Mouse (Mus musculus) T-helper 1 cell (primary cell): ENCODE measurements at regions not wholly inside any gene's neighbourhood (a gene's known extent, or its start where the extent isn't known, plus 50 kb on each side); places are given as distances from the start of the nearest gene placed in this dataset.

ENCODE experiments used
- in situ Hi-C: fragments of 300-600 bp; cut with MboI, MseI; formaldehyde crosslinking; loops from one replicate; pipeline ENCODE4 v1.15.1; 2025; ENCODE audit warnings: high pct_unique_total_duplicates

- in situ Hi-C loops, result no loop called here
These were observed 411.9 kb upstream of the Mgat4c start for GRCm38 (mm10) chr10:101269371-101269770.

DNA sequence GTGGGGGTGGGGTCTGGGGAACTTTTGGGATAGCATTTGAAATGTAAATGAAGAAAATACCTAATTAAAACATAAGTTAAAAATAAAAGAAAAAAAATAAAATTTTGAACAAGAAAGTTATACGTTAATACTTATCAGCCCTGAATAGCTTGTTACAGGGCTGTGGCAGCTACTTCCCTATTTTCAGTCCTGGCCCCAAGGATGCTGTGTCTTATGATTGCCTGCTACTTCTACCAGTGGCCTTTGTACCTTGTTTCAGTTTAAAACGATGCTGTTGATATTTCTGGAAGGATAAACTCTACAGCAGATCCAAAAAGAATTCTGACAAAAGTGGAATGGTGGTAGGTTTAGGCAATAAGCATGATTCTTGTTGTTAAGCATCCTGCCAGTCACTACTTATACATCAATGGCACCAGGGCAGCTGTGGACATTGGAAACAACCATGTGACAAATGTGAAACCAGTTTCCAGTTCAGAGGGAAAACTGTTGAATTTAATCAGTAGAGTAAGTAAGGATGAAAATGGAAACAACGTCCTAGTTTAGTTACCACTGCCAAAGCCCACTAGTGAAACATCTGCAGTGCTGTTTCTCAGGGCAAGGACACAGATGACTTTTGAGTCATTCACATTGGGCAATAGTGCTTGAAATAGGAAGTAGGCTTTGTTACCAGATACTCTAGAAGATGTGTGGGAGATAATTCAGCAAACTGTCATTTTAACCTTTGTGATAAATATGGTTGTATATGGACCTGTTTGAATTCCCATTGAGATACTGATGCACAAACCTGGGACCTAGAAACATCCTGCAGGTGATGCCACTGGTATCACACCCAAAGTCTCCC is 409.6 kb upstream of the Mgat4c start:
- in situ Hi-C loops, result no loop called here

- in situ Hi-C loops, result no loop called here
These were observed 393.2 kb upstream of the Mgat4c start for GRCm38 (mm10) chr10:101288082-101288481.

GRCm38 (mm10) chr10:101302138-101302780 is 379.0 kb upstream of the Mgat4c start:
- in situ Hi-C loops, result loop anchor here (25.0 kb wide), 1 partner anchor 1640 kb away; no protein-coding TSS in a partner anchor

DNA sequence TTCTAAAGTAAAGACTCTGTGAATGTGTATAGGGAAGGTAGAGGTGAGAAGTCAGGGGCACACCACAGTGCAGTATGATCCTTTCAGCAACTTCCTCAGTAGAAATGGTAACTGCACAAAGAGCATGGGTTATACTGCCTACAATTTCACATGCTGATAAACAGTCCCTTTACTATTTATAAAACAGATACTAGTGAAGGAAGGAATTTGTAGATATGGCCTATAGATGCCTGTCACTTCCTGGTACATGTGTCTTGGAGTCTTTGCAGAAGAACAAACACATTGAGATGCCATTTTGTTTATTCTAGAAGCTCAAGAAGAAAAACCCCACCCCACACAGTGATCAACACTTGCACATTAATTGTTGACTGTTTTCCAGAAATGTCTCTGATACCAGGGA is 377.2 kb upstream of the Mgat4c start:
- in situ Hi-C loops, result loop anchor here (25.0 kb wide), 1 partner anchor 1642 kb away; no protein-coding TSS in a partner anchor

- in situ Hi-C loops, result loop anchor here (25.0 kb wide), 1 partner anchor 1654 kb away; no protein-coding TSS in a partner anchor
These were observed 364.5 kb upstream of the Mgat4c start for GRCm38 (mm10) chr10:101316659-101317338.

GRCm38 (mm10) chr10:101321080-101321717 is 360.1 kb upstream of the Mgat4c start:
- in situ Hi-C loops, result loop anchor here (25.0 kb wide), 1 partner anchor 1659 kb away; no protein-coding TSS in a partner anchor

DNA sequence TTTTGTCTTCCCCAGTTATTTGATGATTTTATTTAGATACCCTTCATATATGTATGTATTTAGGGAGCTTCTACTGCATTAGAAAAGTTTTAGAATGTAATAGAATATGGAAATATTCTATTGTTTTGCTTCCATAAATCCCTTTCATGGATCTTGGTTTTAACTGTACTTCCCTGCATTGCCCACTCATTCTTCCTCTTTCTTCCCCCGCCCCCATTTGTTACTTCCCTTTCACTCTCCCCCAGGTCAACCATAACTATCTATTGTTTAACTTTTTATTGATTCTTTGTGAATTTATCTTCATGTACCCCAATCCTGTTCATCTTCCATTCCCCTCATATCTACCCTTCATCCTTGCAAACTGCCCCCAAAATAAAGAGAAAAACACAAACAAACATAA is 356.8 kb upstream of the Mgat4c start:
- in situ Hi-C loops, result loop anchor here (25.0 kb wide), 1 partner anchor 1662 kb away; no protein-coding TSS in a partner anchor

DNA sequence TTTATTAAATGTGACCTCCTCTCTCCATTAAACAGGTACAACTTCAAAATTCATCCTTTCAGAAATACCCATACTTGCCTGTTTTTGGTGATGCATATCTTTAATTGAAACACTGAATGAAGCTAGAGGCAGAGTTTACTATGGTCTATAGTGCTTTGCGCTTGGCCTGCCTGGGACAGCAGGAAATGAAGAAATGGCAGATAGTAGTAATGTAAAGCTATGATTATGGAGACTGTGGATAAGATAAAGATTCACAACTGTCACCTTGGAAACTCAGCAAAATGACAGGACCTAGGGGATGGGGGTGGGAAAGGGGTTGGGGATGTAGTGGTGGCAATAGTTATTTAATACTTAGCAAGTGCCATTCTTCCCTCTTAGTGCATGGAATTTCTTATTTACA is 352.7 kb upstream of the Mgat4c start:
- in situ Hi-C loops, result no loop called here

GRCm38 (mm10) chr10:101330109-101330508 is 351.2 kb upstream of the Mgat4c start:
- in situ Hi-C loops, result no loop called here

DNA sequence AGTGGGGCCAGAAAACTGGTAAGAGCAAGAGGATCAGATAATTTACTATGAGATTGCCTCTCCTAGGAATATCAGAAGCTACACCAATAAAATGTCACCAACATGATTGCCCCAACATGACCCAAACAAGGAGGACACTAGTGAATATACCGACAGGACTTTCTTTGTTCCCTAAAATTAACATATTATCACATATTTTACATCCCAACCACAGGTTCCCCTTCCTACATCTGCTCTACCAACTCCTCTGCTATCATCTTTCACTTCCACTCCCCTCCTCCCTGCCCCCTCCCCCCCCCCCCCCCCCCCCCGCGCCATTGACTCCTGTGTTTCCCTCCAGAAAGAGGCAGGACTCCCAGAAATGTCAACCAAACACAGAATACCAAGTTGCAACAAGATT is 346.2 kb upstream of the Mgat4c start:
- in situ Hi-C loops, result no loop called here

GRCm38 (mm10) chr10:101339565-101339964 is 341.7 kb upstream of the Mgat4c start:
- in situ Hi-C loops, result no loop called here

GRCm38 (mm10) chr10:101350198-101350897 is 330.9 kb upstream of the Mgat4c start:
- in situ Hi-C loops, result no loop called here

DNA sequence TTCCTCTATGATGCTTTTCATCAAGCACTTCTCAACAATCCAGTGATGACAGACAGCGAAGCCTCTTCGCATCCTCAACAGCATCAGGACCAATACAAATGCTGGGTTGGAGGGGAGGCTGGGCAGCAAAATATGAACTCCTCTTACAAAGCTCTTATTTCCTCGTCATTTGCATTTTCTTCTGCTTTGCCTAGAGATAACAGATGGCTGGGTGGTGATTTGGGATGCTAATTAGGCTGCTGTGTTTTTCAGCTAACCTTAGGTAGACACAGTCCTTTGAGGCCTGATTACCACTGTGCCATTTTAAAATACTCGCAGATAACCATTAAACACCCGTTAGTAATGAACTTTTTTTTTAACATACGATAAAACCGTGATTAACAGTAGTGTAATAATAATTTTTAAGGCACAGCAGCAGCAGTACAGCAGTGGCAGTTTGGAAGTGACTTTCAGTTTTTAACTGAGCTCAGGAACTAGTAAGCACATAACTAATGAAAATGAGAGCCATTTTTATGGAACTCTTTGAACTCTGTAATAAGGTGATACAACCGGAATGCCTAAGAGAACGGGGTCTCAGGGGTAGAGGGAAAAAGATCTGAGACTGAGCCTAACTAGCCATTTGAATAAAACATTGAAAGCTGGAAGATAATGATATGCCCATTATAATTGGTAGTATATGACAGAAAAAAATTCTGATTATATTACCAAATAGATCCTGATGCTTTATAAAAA is 307.3 kb upstream of the Mgat4c start:
- in situ Hi-C loops, result no loop called here

- in situ Hi-C loops, result no loop called here
These were observed 287.9 kb upstream of the Mgat4c start for GRCm38 (mm10) chr10:101393416-101393815.

- in situ Hi-C loops, result no loop called here
These were observed 282.1 kb upstream of the Mgat4c start for GRCm38 (mm10) chr10:101399206-101399605.

DNA sequence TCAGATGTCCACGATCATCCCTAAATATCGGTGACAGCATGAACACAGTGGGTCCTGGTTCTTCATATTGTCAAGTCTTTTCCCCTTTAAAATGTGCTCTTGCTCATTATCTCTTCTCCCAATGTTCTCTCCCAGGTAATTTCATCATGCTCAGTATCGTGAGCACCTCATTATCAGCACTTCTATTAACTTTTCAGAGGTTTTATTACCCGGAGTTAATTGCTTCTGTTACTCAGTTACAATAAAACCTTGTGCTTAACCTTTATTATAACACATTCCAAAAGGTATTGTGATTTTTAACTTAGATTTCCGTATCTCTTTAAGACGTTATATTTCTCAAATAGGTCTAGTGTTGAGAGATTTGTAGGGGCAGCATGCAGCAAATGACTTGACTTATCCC is 266.0 kb upstream of the Mgat4c start:
- in situ Hi-C loops, result no loop called here

- in situ Hi-C loops, result no loop called here
These were observed 258.7 kb upstream of the Mgat4c start for GRCm38 (mm10) chr10:101422562-101422961.
